Comparison of ENCODE assay signal across 9 mouse cellular contexts in genomic region chr19:43665441-43666048, GRCm38 (mm10). TPM values are rescaled to one million over a fixed set of nuclear protein-coding genes. Genes with fewer than 3 reads are reported as not detected.
DNase-seq lines count a peak whose midpoint lies in the region; ATAC-seq and TF ChIP-seq lines count a peak whose summit lies in the region.
"Had no signal": no experiment of that assay in that cellular context is flagged by ENCODE, and none has a peak within 500 bp of the region (broad histone marks: within the 10 kb centered on the region; RNA-seq: fewer than 3 reads in every experiment).

No protein-coding gene starts in this region.

- no peak for TF ChIP-seq POLR2A in bone marrow, adult 2 months (IDR thresholded peaks at IDR 0.05; ENCODE audit: borderline replicate concordance, control insufficient read depth, low read depth, low read length)

- peaks cover 21% of the 10 kb centered on the region; the same call in 1 of the 2 replicates for H3K36me3 ChIP-seq in midbrain, embryonic 13.5 days

- H3K4me2 ChIP-seq in midbrain, embryonic 13.5 days (replicated peaks): no peak overlapping the region
- H3K4me2 ChIP-seq: liver, embryonic 15.5 days had no signal

- no peaks in the 10 kb centered on the region; the same call in 1 of the 2 replicates for H3K4me1 ChIP-seq in bone marrow, adult 2 months (ENCODE audit: control insufficient read depth, insufficient read depth, low read length)
- H3K4me1 ChIP-seq in midbrain, embryonic 13.5 days (replicated peaks): peaks cover 8% of the 10 kb centered on the region; the same call in 1 of the 2 replicates

- H3K9me3 ChIP-seq in midbrain, embryonic 13.5 days: no peaks in the 10 kb centered on the region
- H3K9me3 ChIP-seq: liver, embryonic 15.5 days had no signal

- no peak overlapping the region for H3K9ac ChIP-seq in midbrain, embryonic 13.5 days (replicated peaks)
- H3K9ac ChIP-seq: liver, embryonic 15.5 days had no signal

- ATAC-seq in midbrain, embryonic 13.5 days: 0 out of 2 replicates have a peak, but pooled peaks have one; percentile 53

- 67% methylated on average over 12 of the region's 12 CpGs for WGBS in bone marrow, adult 2 months
- WGBS in midbrain, embryonic 13.5 days: 46% methylated on average over 12 of the region's 12 CpGs

- H3K27me3 ChIP-seq in midbrain, embryonic 13.5 days: no peaks in the 10 kb centered on the region
- H3K27me3 ChIP-seq: liver, embryonic 15.5 days had no signal

- no peak overlapping the region for H3K4me3 ChIP-seq in bone marrow, adult 2 months (replicated peaks; ENCODE audit: control insufficient read depth, low read depth, low read length)
- no peak overlapping the region for H3K4me3 ChIP-seq in midbrain, embryonic 13.5 days (replicated peaks)
- H3K4me3 ChIP-seq: liver, embryonic 15.5 days had no signal

- no peak overlapping the region for H3K27ac ChIP-seq in bone marrow, adult 2 months (ENCODE audit: control insufficient read depth, insufficient read depth, low read depth, low read length, poor library complexity)
- H3K27ac ChIP-seq in midbrain, embryonic 13.5 days: no peak overlapping the region
- H3K27ac ChIP-seq: liver, embryonic 15.5 days had no signal

- peak; percentile 72 for TF ChIP-seq CTCF in bone marrow, adult 2 months (IDR thresholded peaks at IDR 0.05; ENCODE audit: control insufficient read depth, insufficient read depth, low read length)

- DNase-seq in adrenal gland, adult (ENCODE audit: inconsistent age in 2 of 2, low spot score in 1 of 2): peak; percentile 34 to 81
- DNase-seq in adrenal gland, adult 2 months: no peak
- DNase-seq in left cerebral cortex, adult 18-20 months (ENCODE audit: low spot score in 2 of 2): peak; percentile 34 to 47
- no peak for DNase-seq in left cerebral cortex, adult 11 months (ENCODE audit: low spot score)
- DNase-seq in heart, postnatal 4 days: peak; percentile 59
- no peak for DNase-seq in urinary bladder, postnatal 36 days (ENCODE audit: low spot score in 2 of 2)

RNA-seq across cellular contexts. Expression of gene Slc25a28, which starts 9.1 kb away (rescaled TPM):
- 10 to 100 TPM; 62.3 to 73.1 TPM for total RNA-seq in adrenal gland, adult 2 months (2021)
- polyA plus RNA-seq in adrenal gland, adult 2 months (2012; rRNA removed): 93.6 and 111 TPM in 2 replicates
- 10 to 100 TPM; 46.6 to 52.1 TPM for total RNA-seq in left cerebral cortex, adult 18-20 months (2021)
- 55.6 and 92.8 TPM in 2 replicates for polyA plus RNA-seq in bone marrow, adult 2 months (2011; ENCODE audit: insufficient read depth, insufficient read length, low replicate concordance, missing spikeins)
- 10 to 100 TPM; 23.3 to 24.0 TPM for total RNA-seq in heart, postnatal 4 days (2021)
- 10.8 and 14.4 TPM in 2 replicates for polyA plus RNA-seq in midbrain, embryonic 13.5 days (2015; fragmentation: Nextera tagmentation; extraction: Ambion mirVana)

RNA-seq across cellular contexts. Expression of gene Entpd7, which starts 23.9 kb away (rescaled TPM):
- 10 to 100 TPM; 16.3 to 20.0 TPM for total RNA-seq in adrenal gland, adult 2 months (2021)
- polyA plus RNA-seq in adrenal gland, adult 2 months (2012; rRNA removed): 3.6 and 4.0 TPM in 2 replicates
- total RNA-seq in left cerebral cortex, adult 18-20 months (2021): 10 to 100 TPM; 17.9 to 18.2 TPM
- 4.4 and 8.0 TPM in 2 replicates for polyA plus RNA-seq in bone marrow, adult 2 months (2011; ENCODE audit: insufficient read depth, insufficient read length, low replicate concordance, missing spikeins)
- total RNA-seq in heart, postnatal 4 days (2021): 1 to 10 TPM; 6.5 to 6.9 TPM
- polyA plus RNA-seq in midbrain, embryonic 13.5 days (2015; fragmentation: Nextera tagmentation; extraction: Ambion mirVana): 9.1 and 9.9 TPM in 2 replicates

RNA-seq across cellular contexts. Expression of gene Nkx2-3, which starts 53.4 kb away (rescaled TPM):
- total RNA-seq in adrenal gland, adult 2 months (2021): not detected
- polyA plus RNA-seq in adrenal gland, adult 2 months (2012; rRNA removed): not detected in 2 replicates
- total RNA-seq in left cerebral cortex, adult 18-20 months (2021): not detected
- polyA plus RNA-seq in bone marrow, adult 2 months (2011; ENCODE audit: insufficient read depth, insufficient read length, low replicate concordance, missing spikeins): not detected in 2 replicates
- not detected for total RNA-seq in heart, postnatal 4 days (2021)
- polyA plus RNA-seq in midbrain, embryonic 13.5 days (2015; fragmentation: Nextera tagmentation; extraction: Ambion mirVana): 0.85 and 1.0 TPM in 2 replicates

Comparison
In these comparisons a context has a peak if more than half of its experiments do, and no peak if none do; other contexts are left out.
1. DNase-seq: peak in adrenal gland, adult (2 of 2), left cerebral cortex, adult 18-20 months (2 of 2) and heart, postnatal 4 days (single experiment); none in adrenal gland, adult 2 months (single experiment), left cerebral cortex, adult 11 months (single experiment) and urinary bladder, postnatal 36 days (0 of 2).